Mouse (Mus musculus) subcutaneous adipose tissue, adult 2 months (tissue): ENCODE measurements around the gene Fn3k. TPM values are rescaled to one million over a fixed set of nuclear protein-coding genes. Genes with fewer than 3 reads are reported as not detected.

Experiments
- polyA plus RNA-seq: library from polyadenylated mRNA; depleted of rRNA; stranded (reverse); fragments of >200 nt; gene quantifications from 2 replicates; pipeline ENCODE4 v1.2.3, GENCODE M21; 2012; ENCODE audit warnings: low replicate concordance; rRNA removed

Gene Fn3k
- polyA plus RNA-seq = 5.7 and 7.6 TPM in 2 replicates

GRCm38 (mm10) chr11:121434156-121435155 lies at the start of gene Fn3k:
Gene Fn3k, plus strand, starts transcription at chr11:121434913.

GRCm38 (mm10) chr11:121387750-121388553 lies 46.8 kb upstream of the Fn3k start, which contains the start of gene Rab40b:
Gene Rab40b, minus strand, starts transcription at chr11:121388251.

GRCm38 (mm10) chr11:121420830-121421552 lies 13.7 kb upstream of the Fn3k start, which contains the start of gene Fn3krp:
Gene Fn3krp, plus strand, starts transcription at chr11:121421401.

GRCm38 (mm10) chr11:121451753-121452635 lies 17.3 kb downstream of the Fn3k start, which contains the start of gene Tbcd:
Gene Tbcd, plus strand, starts transcription at chr11:121451949.

Other genes with a start within 250 kb of the Fn3k start
- 14.6 and 22.0 TPM in 2 replicates for gene Hexdc, start 230.5 kb upstream of the Fn3k start, polyA plus RNA-seq
- gene Ogfod3, start 230.2 kb upstream of the Fn3k start, polyA plus RNA-seq = 13.7 and 16.6 TPM in 2 replicates
- gene Cybc1, start 205.6 kb upstream of the Fn3k start, polyA plus RNA-seq = 24.4 and 38.6 TPM in 2 replicates
- gene Narf, start 197.7 kb upstream of the Fn3k start, polyA plus RNA-seq = 32.7 and 35.6 TPM in 2 replicates
- gene Foxk2, start 174.9 kb upstream of the Fn3k start, polyA plus RNA-seq = 31.9 and 52.8 TPM in 2 replicates
- 53.6 and 69.7 TPM in 2 replicates for gene Wdr45b, start 80.5 kb upstream of the Fn3k start, polyA plus RNA-seq
- gene Rab40b, start 46.7 kb upstream of the Fn3k start, polyA plus RNA-seq = 7.6 and 9.7 TPM in 2 replicates
- 15.5 and 20.2 TPM in 2 replicates for gene Fn3krp, start 13.5 kb upstream of the Fn3k start, polyA plus RNA-seq
- 71.3 and 86.8 TPM in 2 replicates for gene Tbcd, start 17.0 kb downstream of the Fn3k start, polyA plus RNA-seq
- 0.46 TPM in 1 of 2 replicates, not detected in the other for gene Zfp750, start 84.4 kb downstream of the Fn3k start, polyA plus RNA-seq
- 10.7 and 11.5 TPM in 2 replicates for gene B3gntl1, start 238.2 kb downstream of the Fn3k start, polyA plus RNA-seq